Mouse (Mus musculus) CD4-positive, CD25-positive, alpha-beta regulatory T cell, adult 2 months (primary cell): Measurements from ENCODE around the gene Zfp664.

Experiments
- DNase-seq: peaks from one replicate; pipeline ENCODE4 v3.0.0-alpha.2; 2012; ENCODE audit warnings: low read depth, low spot score

Gene Zfp664

GRCm38 (mm10) chr5:124872033-124872432 is 9.5 kb downstream of the Zfp664 start:
- no peak for DNase-seq

- DNase-seq = no peak
Observed at GRCm38 (mm10) chr5:124873096-124873495, 10.6 kb downstream of the Zfp664 start.

- no peak for DNase-seq
Observed at GRCm38 (mm10) chr5:124873890-124874601, 11.6 kb downstream of the Zfp664 start.

- no peak for DNase-seq
Observed at GRCm38 (mm10) chr5:124879251-124879650, 16.8 kb downstream of the Zfp664 start.

GRCm38 (mm10) chr5:124879801-124880200 is 17.3 kb downstream of the Zfp664 start:
- DNase-seq = no peak

- no peak for DNase-seq
Observed at GRCm38 (mm10) chr5:124883877-124884276, 21.4 kb downstream of the Zfp664 start.

GRCm38 (mm10) chr5:124888661-124889060 is 26.2 kb downstream of the Zfp664 start:
- DNase-seq = no peak

GRCm38 (mm10) chr5:124891921-124892370 is 29.5 kb downstream of the Zfp664 start:
- DNase-seq = no peak

- no peak for DNase-seq
Observed at GRCm38 (mm10) chr5:124896135-124896534, 33.6 kb downstream of the Zfp664 start.

GRCm38 (mm10) chr5:124899945-124900631 is 37.6 kb downstream of the Zfp664 start:
- peak; percentile 93 for DNase-seq

- no peak for DNase-seq
Observed at GRCm38 (mm10) chr5:124900738-124901490, 38.4 kb downstream of the Zfp664 start.

GRCm38 (mm10) chr5:124901675-124902074 is 39.2 kb downstream of the Zfp664 start:
- DNase-seq = no peak

GRCm38 (mm10) chr5:124902195-124902594 is 39.7 kb downstream of the Zfp664 start:
- no peak for DNase-seq

GRCm38 (mm10) chr5:124903852-124904251 is 41.4 kb downstream of the Zfp664 start:
- no peak for DNase-seq

- DNase-seq = peak; percentile 80
Observed at GRCm38 (mm10) chr5:124906890-124907289, 44.4 kb downstream of the Zfp664 start.

- peak; percentile 84 for DNase-seq
Observed at GRCm38 (mm10) chr5:124908860-124909259, 46.4 kb downstream of the Zfp664 start.

GRCm38 (mm10) chr5:124912276-124912675 is 49.8 kb downstream of the Zfp664 start:
- no peak for DNase-seq

- DNase-seq = no peak
Observed at GRCm38 (mm10) chr5:124912946-124913933, 50.7 kb downstream of the Zfp664 start.

- no peak for DNase-seq
Observed at GRCm38 (mm10) chr5:124919798-124920197, 57.3 kb downstream of the Zfp664 start.

GRCm38 (mm10) chr5:124921410-124921809 is 58.9 kb downstream of the Zfp664 start:
- DNase-seq = no peak
